Mouse (Mus musculus): ENCODE data around the gene App.

DNA sequence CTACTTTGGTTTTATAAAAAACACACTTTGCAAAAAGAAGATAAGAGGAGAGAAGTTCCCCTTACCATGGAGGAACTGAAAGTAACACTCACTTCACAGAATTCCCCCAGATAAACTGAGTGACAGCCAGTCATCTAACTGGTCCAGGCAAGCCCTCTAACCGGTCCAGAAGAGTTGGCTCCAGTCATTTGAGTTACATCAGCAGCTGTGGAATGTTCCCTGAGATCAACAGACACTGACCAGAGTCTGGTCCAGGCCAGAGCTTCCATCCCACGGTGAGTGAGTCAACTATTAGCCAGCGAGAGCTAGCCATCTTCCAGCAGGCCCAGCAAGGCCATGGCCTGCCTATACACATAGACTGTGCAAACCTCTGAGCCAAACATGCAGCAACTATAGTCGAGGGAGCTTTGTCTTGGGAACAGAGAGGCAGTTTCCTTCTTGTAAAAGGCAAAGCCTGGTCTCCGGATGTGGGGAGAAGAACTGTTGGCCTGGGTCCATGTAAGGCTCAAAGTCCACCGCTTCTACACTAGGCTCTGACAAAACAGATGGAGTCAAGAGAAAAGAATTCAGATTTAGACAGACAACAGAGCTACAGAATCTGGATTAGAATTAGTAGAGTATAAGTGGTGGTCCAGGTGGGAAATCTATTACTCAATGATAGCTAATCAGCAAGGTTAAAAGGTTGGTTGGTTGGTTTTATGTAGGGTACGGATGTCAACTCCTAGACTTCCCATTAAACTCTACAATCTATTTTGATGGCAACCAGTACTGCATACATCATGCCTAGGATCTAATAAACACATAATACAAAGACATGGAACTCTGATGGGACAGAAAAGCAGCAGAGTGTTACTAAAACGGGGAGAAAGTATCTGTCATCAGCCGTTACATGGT lies 24.7 kb downstream of the App start:
- TF ChIP-seq GATA1 (IDR thresholded peaks at IDR 0.05; ENCODE audit: borderline replicate concordance, low read length), result no peak
- TF ChIP-seq FLI1 (IDR thresholded peaks at IDR 0.05; ENCODE audit: low read length), result no peak

All from megakaryocyte, embryonic 14.5 days (primary cell).